In genomic region chr10:82893872-82894650, GRCm38 (mm10) we compare ENCODE assay signal across 12 mouse cellular contexts. TPM values are rescaled to one million over a fixed set of nuclear protein-coding genes. Genes with fewer than 3 reads are reported as not detected.
DNase-seq lines count a peak whose midpoint lies in the region; ATAC-seq and TF ChIP-seq lines count a peak whose summit lies in the region.
"Had no signal": no experiment of that assay in that cellular context is flagged by ENCODE, and none has a peak within 500 bp of the region (broad histone marks: within the 10 kb centered on the region; RNA-seq: fewer than 3 reads in every experiment).

No protein-coding gene starts in this region.

- no peak for TF ChIP-seq CTCF in spleen, adult 2 months (IDR thresholded peaks at IDR 0.05; ENCODE audit: extremely low read depth, insufficient read depth, insufficient read length, insufficient replicate concordance)
- no peak for TF ChIP-seq CTCF in cerebellum, adult 2 months (IDR thresholded peaks at IDR 0.05; ENCODE audit: borderline replicate concordance, insufficient read depth, low read depth, low read length)

- H3K27me3 ChIP-seq in forebrain, embryonic 13.5 days = no peaks in the 10 kb centered on the region
- no peaks in the 10 kb centered on the region for H3K27me3 ChIP-seq in forebrain, embryonic 10.5 days (ENCODE audit: poor library complexity, severe bottlenecking)
- H3K27me3 ChIP-seq in spleen, adult 2 months (ENCODE audit: control insufficient read depth, insufficient read depth, low read length) = no peaks in the 10 kb centered on the region
- H3K27me3 ChIP-seq in cerebellum, adult 2 months (ENCODE audit: control insufficient read depth, insufficient read depth, low read length) = no peaks in the 10 kb centered on the region
- H3K27me3 ChIP-seq: megakaryocyte, embryonic 14.5 days had no signal

- no peak for DNase-seq in forebrain, embryonic 10.5 days (ENCODE audit: extremely low spot score, low spot score)
- no peak for DNase-seq in spleen, adult 2 months (ENCODE audit: low read depth in 1 of 2, low spot score in 2 of 2)
- no peak for DNase-seq in spleen, postnatal 36 days (ENCODE audit: low spot score in 2 of 2)
- DNase-seq in layer of hippocampus, adult 9-11 months = peak; percentile 46
- DNase-seq in cerebellum, adult 2 months = no peak
- DNase-seq in MN1 (ENCODE audit: low spot score) = no peak
- no peak for DNase-seq in cerebellum, adult 9-11 months
- DNase-seq: adrenal gland, adult 2 months; cerebellum, postnatal 25 days; kidney, adult 11 months had no signal

- peak; percentile 67 for ATAC-seq in forebrain, embryonic 13.5 days

- H3K9ac ChIP-seq in forebrain, embryonic 13.5 days = no peak overlapping the region

- no peaks in the 10 kb centered on the region for H3K9me3 ChIP-seq in forebrain, embryonic 13.5 days (replicated peaks)
- H3K9me3 ChIP-seq in forebrain, embryonic 10.5 days = no peaks in the 10 kb centered on the region

- H3K4me1 ChIP-seq in forebrain, embryonic 13.5 days = peaks cover 19% of the 10 kb centered on the region; the same call in 1 of the 2 replicates
- H3K4me1 ChIP-seq in forebrain, embryonic 10.5 days = peaks cover 9% of the 10 kb centered on the region; the same call in 1 of the 2 replicates
- peaks cover 37% of the 10 kb centered on the region for H3K4me1 ChIP-seq in spleen, adult 2 months (ENCODE audit: control insufficient read depth, insufficient read depth, insufficient read length)
- H3K4me1 ChIP-seq in cerebellum, adult 2 months (ENCODE audit: control insufficient read depth, insufficient read depth, low read length) = 0 out of 2 replicates have a peak, but pooled peaks cover 6% of the 10 kb centered on the region

- H3K27ac ChIP-seq in forebrain, embryonic 13.5 days = no peak overlapping the region
- no peak overlapping the region for H3K27ac ChIP-seq in forebrain, embryonic 10.5 days
- peak overlapping the region; percentile 72 for H3K27ac ChIP-seq in spleen, adult 2 months (ENCODE audit: insufficient read depth, low read length)
- H3K27ac ChIP-seq in cerebellum, adult 2 months (ENCODE audit: insufficient read depth, low read length) = no peak overlapping the region

- peaks cover 78% of the 10 kb centered on the region for H3K36me3 ChIP-seq in forebrain, embryonic 13.5 days (ENCODE audit: poor library complexity, severe bottlenecking)
- H3K36me3 ChIP-seq in forebrain, embryonic 10.5 days (replicated peaks) = peaks cover 98% of the 10 kb centered on the region
- peaks cover 6% of the 10 kb centered on the region for H3K36me3 ChIP-seq in spleen, adult 2 months (ENCODE audit: control insufficient read depth, insufficient read depth, low read length)

- no peak overlapping the region for H3K4me3 ChIP-seq in forebrain, embryonic 13.5 days
- H3K4me3 ChIP-seq in forebrain, embryonic 10.5 days = no peak overlapping the region
- H3K4me3 ChIP-seq in spleen, adult 2 months (ENCODE audit: extremely low read depth, insufficient read depth, insufficient read length) = no peak overlapping the region
- H3K4me3 ChIP-seq in cerebellum, adult 2 months (replicated peaks; ENCODE audit: insufficient read depth, low read depth, low read length) = no peak overlapping the region
- H3K4me3 ChIP-seq: megakaryocyte, embryonic 14.5 days had no signal

- no peak for TF ChIP-seq POLR2A in spleen, adult 2 months (IDR thresholded peaks at IDR 0.05; ENCODE audit: low read depth, low read length)
- TF ChIP-seq POLR2A in cerebellum, adult 2 months (IDR thresholded peaks at IDR 0.05; ENCODE audit: borderline replicate concordance, insufficient read depth, low read length) = no peak

- WGBS in forebrain, embryonic 13.5 days = 64% methylated on average over 18 of the region's 18 CpGs
- 89% methylated on average over 18 of the region's 18 CpGs for WGBS in forebrain, embryonic 10.5 days
- WGBS in spleen, adult 2 months = 54% methylated on average over 18 of the region's 18 CpGs
- 77% methylated on average over 18 of the region's 18 CpGs for WGBS in cerebellum, adult 2 months

- no peak overlapping the region for H3K4me2 ChIP-seq in forebrain, embryonic 13.5 days

RNA-seq across cellular contexts. Expression of gene Eid3, which starts 27.6 kb away (rescaled TPM):
- polyA plus RNA-seq in forebrain, embryonic 13.5 days (2015; fragmentation: Nextera tagmentation; extraction: Ambion mirVana) = 0.46 and 0.62 TPM in 2 replicates
- 0.57 and 0.66 TPM in 2 replicates for polyA plus RNA-seq in forebrain, embryonic 10.5 days (2016; fragmentation: Nextera tagmentation; extraction: Ambion mirVana)
- 0.34 TPM in 1 of 2 replicates, not detected in the other for polyA plus RNA-seq in spleen, adult 2 months (2012; rRNA removed)
- polyA plus RNA-seq in cerebellum, adult 2 months (2012; rRNA removed) = 0.90 and 1.0 TPM in 2 replicates
